Mouse (Mus musculus) liver, postnatal 0 days (tissue): ENCODE results near the gene Srsf3.

Experiments
- CTCF ChIP-seq: sonication (generic); IDR thresholded peaks from 2 replicates; pipeline ENCODE4 v1.5.1; 2016; ENCODE audit warnings: antibody characterized with exemption, low read depth
- EP300 ChIP-seq: IDR thresholded peaks from 2 replicates; pipeline ENCODE4 v1.6.1; 2016; ENCODE audit warnings: antibody characterized with exemption, low read depth, mild to moderate bottlenecking

- no peak for TF ChIP-seq CTCF
- TF ChIP-seq EP300 = no peak
Observed at GRCm38 (mm10) chr17:29085266-29085665, 52.8 kb downstream of the Srsf3 start.
